Mouse (Mus musculus) lung, postnatal 0 days (tissue): ENCODE measurements around the gene Zdhhc14.

ENCODE experiments used
- CTCF ChIP-seq: IDR thresholded peaks from 2 replicates; pipeline ENCODE4 v1.5.1; 2016; ENCODE audit warnings: antibody characterized with exemption, mild to moderate bottlenecking
- EP300 ChIP-seq: IDR thresholded peaks from 2 replicates; pipeline ENCODE4 v1.6.1; 2016; ENCODE audit warnings: antibody characterized with exemption, mild to moderate bottlenecking, control low read depth

GRCm38 (mm10) chr17:5511724-5512123 lies 19.4 kb downstream of the Zdhhc14 start:
- no peak for TF ChIP-seq CTCF
- no peak for TF ChIP-seq EP300
